Mouse (Mus musculus): ENCODE results near the gene Kcnmb3. TPM values are rescaled to one million over a fixed set of nuclear protein-coding genes. Genes with fewer than 3 reads are reported as not detected.
"Not testable (repeated sequence)": the region's sequence is repeated elsewhere in the genome, so short reads cannot be mapped to it uniquely, and the experiment has no call there.

The Kcnmb3 gene
- polyA plus RNA-seq, 1 experiment from 2014 or later: 0.14 TPM

DNA sequence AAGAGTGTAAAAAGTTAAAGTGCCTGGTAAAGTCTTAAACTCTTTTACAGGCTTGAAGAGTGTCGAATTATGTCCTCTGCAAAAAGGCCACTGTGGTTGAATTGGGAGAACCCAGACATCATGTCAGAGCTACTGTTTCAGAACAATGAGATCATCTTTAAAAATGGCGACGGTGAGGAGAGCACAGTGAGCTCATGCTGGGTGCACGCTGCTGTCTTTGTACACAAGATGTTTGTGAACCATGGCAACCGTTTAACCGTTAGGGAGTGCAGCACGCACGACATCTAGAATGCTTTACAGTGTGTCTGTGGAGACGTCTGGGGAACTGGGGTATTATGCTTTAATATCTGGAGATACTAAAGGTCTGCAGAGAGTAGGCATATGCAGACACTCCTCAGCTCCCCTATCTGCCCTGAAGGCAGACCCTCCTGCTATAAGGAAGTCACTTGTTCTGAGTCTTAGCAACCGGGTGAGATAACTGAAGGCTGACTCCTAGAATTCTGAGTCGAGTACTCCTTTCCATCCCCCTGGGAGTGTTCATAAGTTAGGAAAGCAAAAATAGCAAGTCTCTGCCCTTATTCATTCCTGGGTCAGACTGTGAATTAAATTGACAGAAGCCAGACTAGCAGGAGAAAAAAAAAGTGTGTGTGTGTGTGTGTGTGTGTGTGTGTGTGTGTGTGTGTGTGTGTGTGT, 37.6 kb downstream of the Kcnmb3 start:
- Histone ChIP-seq H3K27ac (ENCODE audit: low read depth, low read length) (no peak overlapping the region), H3K4me3 (ENCODE audit: low read length) (no peak overlapping the region), H3K27me3 (replicated peaks; ENCODE audit: control insufficient read depth, insufficient read depth, low read length) (no peaks in the 10 kb centered on the region), H3K9ac (ENCODE audit: low read depth, low read length) (no peak overlapping the region), H3K4me1 (ENCODE audit: control insufficient read depth, insufficient read depth, low read depth, low read length) (no peaks in the 10 kb centered on the region), H3K9me3 (ENCODE audit: control insufficient read depth, low read length) (no peaks in the 10 kb centered on the region), H3K36me3 (ENCODE audit: control insufficient read depth, insufficient read depth, low read length) (peaks cover 21% of the 10 kb centered on the region), H3K4me2 (ENCODE audit: low read length) (no peak overlapping the region)
- peak; percentile 48; the same call in 1 of the 2 replicates for ATAC-seq
- 39% methylated on average over 11 of the region's 11 CpGs for WGBS

DNA sequence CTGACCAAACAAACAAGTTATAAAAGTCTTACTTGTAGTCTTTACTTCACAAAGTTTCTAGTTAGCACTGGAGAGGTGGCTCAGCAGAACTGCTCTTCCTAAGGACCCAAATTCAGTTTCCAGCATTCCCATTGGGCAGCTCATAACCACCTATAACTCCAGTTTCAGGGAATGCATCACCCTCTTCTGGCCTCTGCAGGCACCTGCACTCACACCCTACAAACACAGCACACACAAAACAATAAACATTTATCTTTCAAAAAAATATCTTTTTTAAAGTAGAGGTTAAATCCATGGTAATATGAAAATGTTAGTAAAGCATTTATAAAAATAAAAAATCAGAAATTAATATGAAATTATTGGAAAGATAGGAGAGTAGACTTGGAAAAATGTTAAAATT, 50.3 kb downstream of the Kcnmb3 start:
- ATAC-seq: no peak
- no peak overlapping the region for H3K27ac ChIP-seq (ENCODE audit: low read depth, low read length)
- no peak overlapping the region for H3K9ac ChIP-seq (ENCODE audit: low read depth, low read length)
- no peaks in the 10 kb centered on the region for H3K4me1 ChIP-seq (ENCODE audit: control insufficient read depth, insufficient read depth, low read depth, low read length)
- no peak overlapping the region for H3K4me3 ChIP-seq (ENCODE audit: low read length)
- no peak overlapping the region for H3K4me2 ChIP-seq (ENCODE audit: low read length)
- no peaks in the 10 kb centered on the region for H3K27me3 ChIP-seq (replicated peaks; ENCODE audit: control insufficient read depth, insufficient read depth, low read length)
- H3K36me3 ChIP-seq (ENCODE audit: control insufficient read depth, insufficient read depth, low read length): peaks cover 50% of the 10 kb centered on the region
- no peaks in the 10 kb centered on the region for H3K9me3 ChIP-seq (ENCODE audit: control insufficient read depth, low read length)

DNA sequence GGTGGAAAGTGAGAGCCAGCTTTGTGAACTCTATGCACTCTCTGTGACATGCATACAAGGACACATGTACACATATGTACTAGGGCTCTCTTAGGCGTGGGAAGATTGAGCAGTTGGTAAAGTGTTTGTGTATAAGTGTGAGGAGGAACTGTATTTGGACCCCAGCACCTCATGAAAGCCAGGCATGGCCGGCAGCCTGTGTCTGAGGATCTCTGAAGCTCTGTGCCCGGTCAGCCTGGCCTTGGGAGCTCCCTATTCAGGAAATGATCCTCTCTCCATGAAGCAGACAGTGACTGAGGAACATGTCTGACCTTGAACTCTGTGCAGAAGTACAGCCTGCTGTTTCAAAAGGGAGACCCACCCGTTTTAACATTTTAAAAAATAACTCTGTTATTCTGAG, 53.3 kb downstream of the Kcnmb3 start:
- no peak overlapping the region for H3K4me3 ChIP-seq (ENCODE audit: low read length)
- H3K4me1 ChIP-seq (ENCODE audit: control insufficient read depth, insufficient read depth, low read depth, low read length): no peaks in the 10 kb centered on the region
- H3K9me3 ChIP-seq (ENCODE audit: control insufficient read depth, low read length): no peaks in the 10 kb centered on the region
- no peaks in the 10 kb centered on the region for H3K27me3 ChIP-seq (replicated peaks; ENCODE audit: control insufficient read depth, insufficient read depth, low read length)
- no peak overlapping the region for H3K4me2 ChIP-seq (ENCODE audit: low read length)
- no peak for ATAC-seq
- 86% methylated on average over 4 of the region's 4 CpGs for WGBS
- no peak overlapping the region for H3K9ac ChIP-seq (ENCODE audit: low read depth, low read length)
- H3K27ac ChIP-seq (ENCODE audit: low read depth, low read length): no peak overlapping the region
- peaks cover 42% of the 10 kb centered on the region for H3K36me3 ChIP-seq (ENCODE audit: control insufficient read depth, insufficient read depth, low read length)

DNA sequence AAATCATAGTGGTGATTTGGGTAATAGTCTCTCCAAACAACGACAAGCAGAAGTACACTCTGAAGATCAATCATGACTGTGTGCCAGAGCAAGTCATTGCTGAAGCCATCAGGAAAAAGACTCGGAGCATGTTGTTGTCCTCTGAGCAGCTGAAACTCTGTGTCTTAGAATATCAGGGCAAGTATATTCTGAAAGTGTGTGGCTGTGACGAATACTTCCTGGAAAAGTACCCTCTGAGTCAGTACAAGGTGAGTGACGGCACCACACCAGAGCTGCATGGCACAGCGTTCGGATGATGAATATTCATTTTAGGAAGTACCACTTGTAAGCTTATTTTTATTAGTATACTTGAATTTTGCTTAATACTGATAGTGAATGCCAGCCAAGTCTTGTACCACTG, 54.2 kb downstream of the Kcnmb3 start:
- H3K36me3 ChIP-seq (ENCODE audit: control insufficient read depth, insufficient read depth, low read length): peaks cover 35% of the 10 kb centered on the region
- no peak overlapping the region for H3K4me3 ChIP-seq (ENCODE audit: low read length)
- ATAC-seq: no peak
- no peaks in the 10 kb centered on the region for H3K27me3 ChIP-seq (replicated peaks; ENCODE audit: control insufficient read depth, insufficient read depth, low read length)
- H3K9me3 ChIP-seq (ENCODE audit: control insufficient read depth, low read length): no peaks in the 10 kb centered on the region
- H3K9ac ChIP-seq (ENCODE audit: low read depth, low read length): no peak overlapping the region
- H3K27ac ChIP-seq (ENCODE audit: low read depth, low read length): no peak overlapping the region
- H3K4me1 ChIP-seq (ENCODE audit: control insufficient read depth, insufficient read depth, low read depth, low read length): no peaks in the 10 kb centered on the region
- H3K4me2 ChIP-seq (ENCODE audit: low read length): no peak overlapping the region
- 93% methylated on average over 6 of the region's 6 CpGs for WGBS

DNA sequence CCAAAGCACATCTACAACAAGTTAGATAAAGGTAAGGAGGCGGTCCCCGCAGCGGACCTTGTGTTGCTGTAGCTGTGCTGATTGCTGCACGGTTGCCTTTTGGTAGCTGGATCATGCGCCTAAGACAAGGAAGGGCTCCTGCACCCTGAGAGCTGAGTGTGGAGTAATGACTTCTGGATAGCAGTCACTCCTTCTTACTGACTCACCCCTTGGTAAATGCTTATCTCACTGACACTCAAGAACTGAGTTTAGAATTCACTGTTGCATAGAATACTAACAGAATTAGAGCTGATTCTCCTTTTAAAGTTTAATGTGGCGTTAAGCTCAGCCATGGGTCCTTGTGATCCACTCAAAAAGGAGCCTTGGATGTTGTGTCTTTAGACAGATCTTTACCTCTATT, 54.7 kb downstream of the Kcnmb3 start:
- Histone ChIP-seq H3K27ac (ENCODE audit: low read depth, low read length) (no peak overlapping the region), H3K27me3 (replicated peaks; ENCODE audit: control insufficient read depth, insufficient read depth, low read length) (no peaks in the 10 kb centered on the region), H3K9me3 (ENCODE audit: control insufficient read depth, low read length) (no peaks in the 10 kb centered on the region), H3K4me1 (ENCODE audit: control insufficient read depth, insufficient read depth, low read depth, low read length) (no peaks in the 10 kb centered on the region), H3K9ac (ENCODE audit: low read depth, low read length) (no peak overlapping the region), H3K4me3 (ENCODE audit: low read length) (no peak overlapping the region), H3K4me2 (ENCODE audit: low read length) (no peak overlapping the region), H3K36me3 (ENCODE audit: control insufficient read depth, insufficient read depth, low read length) (peaks cover 35% of the 10 kb centered on the region)
- no peak for ATAC-seq
- WGBS: 97% methylated on average over 6 of the region's 6 CpGs

DNA sequence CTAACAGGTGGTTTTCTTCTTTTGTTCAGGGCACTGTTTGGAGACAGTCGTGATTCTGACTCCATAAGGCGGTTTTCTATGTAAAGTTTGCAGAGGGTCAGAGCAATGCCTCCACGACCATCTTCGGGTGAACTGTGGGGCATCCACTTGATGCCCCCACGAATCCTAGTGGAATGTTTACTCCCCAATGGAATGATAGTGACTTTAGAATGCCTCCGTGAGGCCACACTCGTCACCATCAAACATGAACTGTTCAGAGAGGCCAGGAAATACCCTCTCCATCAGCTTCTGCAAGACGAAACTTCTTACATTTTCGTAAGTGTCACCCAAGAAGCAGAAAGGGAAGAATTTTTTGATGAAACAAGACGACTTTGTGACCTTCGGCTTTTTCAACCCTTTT, 55.9 kb downstream of the Kcnmb3 start:
- no peaks in the 10 kb centered on the region for H3K27me3 ChIP-seq (replicated peaks; ENCODE audit: control insufficient read depth, insufficient read depth, low read length)
- H3K9ac ChIP-seq (ENCODE audit: low read depth, low read length): no peak overlapping the region
- no peaks in the 10 kb centered on the region for H3K9me3 ChIP-seq (ENCODE audit: control insufficient read depth, low read length)
- H3K36me3 ChIP-seq (ENCODE audit: control insufficient read depth, insufficient read depth, low read length): peaks cover 30% of the 10 kb centered on the region
- H3K4me1 ChIP-seq (ENCODE audit: control insufficient read depth, insufficient read depth, low read depth, low read length): no peaks in the 10 kb centered on the region
- H3K27ac ChIP-seq (ENCODE audit: low read depth, low read length): no peak overlapping the region
- no peak overlapping the region for H3K4me3 ChIP-seq (ENCODE audit: low read length)
- no peak overlapping the region for H3K4me2 ChIP-seq (ENCODE audit: low read length)
- 85% methylated on average over 11 of the region's 11 CpGs for WGBS
- no peak for ATAC-seq

DNA sequence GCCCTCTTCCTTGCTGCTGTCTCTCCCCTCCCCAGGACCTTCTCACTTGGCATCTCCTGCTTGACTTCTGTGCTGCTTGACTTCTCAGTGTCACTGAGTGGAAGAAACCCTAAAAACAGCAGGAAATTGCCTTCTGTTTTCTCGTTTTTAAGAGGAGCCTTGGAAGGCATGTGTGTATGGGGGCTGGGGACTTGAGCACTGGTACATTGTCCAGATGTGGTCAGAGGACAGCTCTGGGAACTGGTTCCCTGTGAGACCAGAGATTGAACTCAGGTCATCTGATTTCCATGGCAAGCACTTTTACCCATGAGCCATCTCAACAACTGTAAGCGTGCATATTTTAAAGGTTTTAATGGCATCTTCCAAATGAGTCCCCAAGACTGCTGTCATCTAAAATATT, 58.0 kb downstream of the Kcnmb3 start:
- WGBS: 82% methylated on average over 2 of the region's 2 CpGs

DNA sequence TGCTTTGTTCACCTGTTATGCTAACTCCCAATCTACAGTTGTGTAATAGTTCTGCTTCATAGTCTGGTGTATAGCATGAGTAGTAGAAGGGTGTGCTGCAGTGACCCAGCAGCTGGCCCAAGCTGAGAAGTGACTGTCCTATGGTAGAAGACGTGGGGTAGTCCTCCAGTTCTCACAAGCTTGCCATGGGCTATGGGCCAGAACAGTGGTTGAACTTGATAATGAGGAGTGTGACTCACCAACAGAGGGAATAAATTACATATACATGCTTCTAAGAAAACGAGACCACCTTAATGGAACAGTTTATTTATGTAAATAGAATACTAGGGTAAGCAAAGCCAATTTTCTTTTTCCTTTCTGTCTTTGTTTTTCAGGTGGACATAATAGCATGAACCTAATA, 61.6 kb downstream of the Kcnmb3 start:
- WGBS: 78% methylated on average over 2 of the region's 2 CpGs

More for the DNA sequence above, 58.0 kb downstream of the Kcnmb3 start:
- no peak overlapping the region for H3K4me2 ChIP-seq (ENCODE audit: low read length)
- peaks cover 14% of the 10 kb centered on the region for H3K36me3 ChIP-seq (ENCODE audit: control insufficient read depth, insufficient read depth, low read length)
- no peaks in the 10 kb centered on the region for H3K27me3 ChIP-seq (replicated peaks; ENCODE audit: control insufficient read depth, insufficient read depth, low read length)
- no peak overlapping the region for H3K4me3 ChIP-seq (ENCODE audit: low read length)
- no peak for ATAC-seq
- H3K9ac ChIP-seq (ENCODE audit: low read depth, low read length): no peak overlapping the region
- H3K9me3 ChIP-seq (ENCODE audit: control insufficient read depth, low read length): no peaks in the 10 kb centered on the region
- H3K27ac ChIP-seq (ENCODE audit: low read depth, low read length): no peak overlapping the region
- H3K4me1 ChIP-seq (ENCODE audit: control insufficient read depth, insufficient read depth, low read depth, low read length): no peaks in the 10 kb centered on the region

DNA sequence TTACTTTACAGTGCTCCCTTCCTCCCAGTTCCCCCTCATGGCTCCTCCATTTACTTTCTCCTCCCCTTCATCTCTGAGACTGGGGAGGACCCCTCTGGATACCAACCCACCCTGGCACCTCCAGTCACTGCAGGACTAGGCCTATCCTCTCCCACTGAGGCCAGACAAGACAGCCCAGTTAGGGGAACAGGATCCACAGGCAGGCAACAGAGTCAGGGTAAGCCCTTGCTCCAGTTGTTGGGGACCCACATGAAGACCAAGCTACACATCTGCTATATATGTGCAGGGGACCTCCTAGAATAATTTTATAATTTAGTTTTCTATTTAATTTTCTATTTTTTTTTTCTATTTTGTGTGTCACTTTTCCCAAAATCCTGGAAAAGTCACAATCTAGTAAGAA, 62.7 kb downstream of the Kcnmb3 start:
- H3K4me3 ChIP-seq (ENCODE audit: low read length); H3K9ac ChIP-seq (ENCODE audit: low read depth, low read length); H3K27ac ChIP-seq (ENCODE audit: low read depth, low read length); ATAC-seq; H3K36me3 ChIP-seq (ENCODE audit: control insufficient read depth, insufficient read depth, low read length); H3K4me2 ChIP-seq (ENCODE audit: low read length); H3K9me3 ChIP-seq (ENCODE audit: control insufficient read depth, low read length); H3K27me3 ChIP-seq (replicated peaks; ENCODE audit: control insufficient read depth, insufficient read depth, low read length); H3K4me1 ChIP-seq (ENCODE audit: control insufficient read depth, insufficient read depth, low read depth, low read length): not testable (repeated sequence)

More for the DNA sequence above, 61.6 kb downstream of the Kcnmb3 start:
- no peaks in the 10 kb centered on the region for H3K36me3 ChIP-seq (ENCODE audit: control insufficient read depth, insufficient read depth, low read length)
- no peaks in the 10 kb centered on the region for H3K27me3 ChIP-seq (replicated peaks; ENCODE audit: control insufficient read depth, insufficient read depth, low read length)
- H3K4me1 ChIP-seq (ENCODE audit: control insufficient read depth, insufficient read depth, low read depth, low read length): peaks cover 5% of the 10 kb centered on the region
- H3K9me3 ChIP-seq (ENCODE audit: control insufficient read depth, low read length): no peaks in the 10 kb centered on the region
- H3K4me2 ChIP-seq (ENCODE audit: low read length): no peak overlapping the region
- no peak overlapping the region for H3K9ac ChIP-seq (ENCODE audit: low read depth, low read length)
- no peak for ATAC-seq
- H3K27ac ChIP-seq (ENCODE audit: low read depth, low read length): no peak overlapping the region
- no peak overlapping the region for H3K4me3 ChIP-seq (ENCODE audit: low read length)

DNA sequence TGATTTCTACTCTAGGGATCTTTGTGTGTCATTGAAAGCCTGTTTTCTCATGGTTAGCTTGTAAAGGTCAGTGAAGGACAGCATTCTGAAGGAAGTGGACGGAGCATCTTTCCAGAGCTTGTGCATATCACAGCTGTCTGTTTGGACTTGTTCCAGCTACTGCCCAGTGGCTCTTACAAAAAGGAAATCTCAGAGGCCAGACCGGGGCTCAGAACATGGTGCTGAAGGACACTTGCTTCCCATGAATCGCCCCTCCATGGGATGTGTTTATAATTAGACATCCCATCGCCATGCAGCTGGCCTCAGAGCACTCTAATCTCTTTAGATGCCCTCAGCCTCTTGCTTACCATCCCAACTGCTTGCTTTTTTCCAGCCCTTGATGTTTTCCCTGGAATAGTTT, 63.1 kb downstream of the Kcnmb3 start:
- Histone ChIP-seq H3K4me3 (ENCODE audit: low read length) (no peak overlapping the region), H3K27ac (ENCODE audit: low read depth, low read length) (no peak overlapping the region), H3K4me2 (ENCODE audit: low read length) (no peak overlapping the region), H3K27me3 (replicated peaks; ENCODE audit: control insufficient read depth, insufficient read depth, low read length) (no peaks in the 10 kb centered on the region), H3K4me1 (ENCODE audit: control insufficient read depth, insufficient read depth, low read depth, low read length) (peaks cover 5% of the 10 kb centered on the region), H3K9me3 (ENCODE audit: control insufficient read depth, low read length) (no peaks in the 10 kb centered on the region), H3K9ac (ENCODE audit: low read depth, low read length) (no peak overlapping the region), H3K36me3 (ENCODE audit: control insufficient read depth, insufficient read depth, low read length) (no peaks in the 10 kb centered on the region)
- no peak for ATAC-seq
- 49% methylated on average over 4 of the region's 4 CpGs for WGBS
